Mouse (Mus musculus) brain, embryonic 14.5 days (tissue): ENCODE results near the gene Zdhhc17.

ENCODE experiments used
- CTCF ChIP-seq: fragments of 200-500 bp; IDR thresholded peaks from 2 replicates; pipeline ENCODE4 v1.5.1; 2012; ENCODE audit warnings: inconsistent platforms, mild to moderate bottlenecking, moderate library complexity, borderline replicate concordance; ENCODE audit not compliant: insufficient read depth, insufficient read length; ENCODE audit errors: extremely low read depth
- POLR2A ChIP-seq: fragments of 200-500 bp; IDR thresholded peaks from 2 replicates; pipeline ENCODE4 v1.6.1; 2012; ENCODE audit warnings: mild to moderate bottlenecking, inconsistent platforms, borderline replicate concordance; ENCODE audit not compliant: poor library complexity, insufficient read depth, insufficient read length, severe bottlenecking; ENCODE audit errors: extremely low read depth

GRCm38 (mm10) chr10:111051606-111052005 lies 41.7 kb upstream of the Zdhhc17 start:
- TF ChIP-seq CTCF (no peak), POLR2A (no peak)
